Mouse (Mus musculus) thymus, adult 2 months (tissue): ENCODE data around the gene Olfr193.
"Not testable (repeated sequence)": the region's sequence is repeated elsewhere in the genome, so short reads cannot be mapped to it uniquely, and the experiment has no call there.

ENCODE experiments used
- CTCF ChIP-seq: fragments of 200-500 bp; IDR thresholded peaks from 2 replicates; pipeline ENCODE4 v1.5.1; 2012; ENCODE audit warnings: mild to moderate bottlenecking, control low read depth, low read length, moderate library complexity, borderline replicate concordance; ENCODE audit not compliant: control insufficient read depth, poor library complexity, insufficient read depth; ENCODE audit errors: extremely low read depth
- POLR2A ChIP-seq: fragments of 200-500 bp; IDR thresholded peaks from 2 replicates; pipeline ENCODE4 v1.6.1; 2012; ENCODE audit warnings: mild to moderate bottlenecking, low read length, control low read depth, moderate library complexity; ENCODE audit not compliant: control insufficient read depth, poor library complexity, insufficient read depth; ENCODE audit errors: extremely low read depth

- not testable (repeated sequence) for TF ChIP-seq CTCF, POLR2A
Measured at GRCm38 (mm10) chr16:59062411-59062810, 49.3 kb downstream of the Olfr193 start.
